Mouse (Mus musculus) lung, adult 2 months (tissue): ENCODE results near the gene Atl3. TPM values are rescaled to one million over a fixed set of nuclear protein-coding genes. Genes with fewer than 3 reads are reported as not detected.

Experiments used
- DNase-seq: peaks from one replicate; pipeline ENCODE4 v3.0.0; 2022
- H3K4me1 ChIP-seq: fragments of 200-500 bp; 2 replicates; pipeline ENCODE4 v1.6.1; 2011; ENCODE audit warnings: low read length; ENCODE audit not compliant: control insufficient read depth, insufficient read depth
- H3K4me3 ChIP-seq: fragments of 200-500 bp; replicated peaks from 2 replicates; pipeline ENCODE3; 2011; ENCODE audit warnings: low read depth, mild to moderate bottlenecking, control low read depth, low read length; ENCODE audit errors: extremely low read depth
- CTCF ChIP-seq: fragments of 200-500 bp; IDR thresholded peaks from 2 replicates; pipeline ENCODE4 v1.5.1; 2011; ENCODE audit warnings: mild to moderate bottlenecking, low read length, control low read depth; ENCODE audit not compliant: insufficient read depth
- POLR2A ChIP-seq: fragments of 200-500 bp; IDR thresholded peaks from 2 replicates; pipeline ENCODE4 v1.6.1; 2011; ENCODE audit warnings: low read depth, mild to moderate bottlenecking, control low read depth, low read length, borderline replicate concordance; ENCODE audit errors: extremely low read depth
- WGBS: fragments of 180-500 bp; shearing (Covaris S2); methylation state at CpG from one replicate; pipeline ENCODE4 v1.1.7; 2018; 5-methylcytosine and 5-hydroxymethylcytosine counted together
- polyA plus RNA-seq: library from polyadenylated mRNA; depleted of rRNA; stranded (reverse); fragments of >200 nt; gene quantifications from 2 replicates; pipeline ENCODE4 v1.2.3, GENCODE M21; 2012

Atl3 gene
- polyA plus RNA-seq, 1 experiment = 24.5 TPM

- TF ChIP-seq POLR2A (no peak), CTCF (no peak)
- no peak for DNase-seq
- no peak overlapping the region for H3K4me3 ChIP-seq
- peaks cover 6% of the 10 kb centered on the region for H3K4me1 ChIP-seq
- 53% methylated on average over 2 of the region's 2 CpGs for WGBS
Measured at GRCm38 (mm10) chr19:7498816-7499215, 5.0 kb downstream of the Atl3 start.

- TF ChIP-seq POLR2A = no peak
- TF ChIP-seq CTCF = no peak
- WGBS = 72% methylated on average over 1 of the region's 1 CpGs
- Histone ChIP-seq H3K4me1 (peaks cover 7% of the 10 kb centered on the region), H3K4me3 (no peak overlapping the region)
- DNase-seq = no peak
Measured at GRCm38 (mm10) chr19:7500701-7501100, 6.9 kb downstream of the Atl3 start.

- H3K4me1 ChIP-seq = peaks cover 8% of the 10 kb centered on the region
- TF ChIP-seq CTCF = no peak
- no peak for TF ChIP-seq POLR2A
- H3K4me3 ChIP-seq = no peak overlapping the region
- 65% methylated on average over 2 of the region's 2 CpGs for WGBS
- DNase-seq = no peak
Measured at GRCm38 (mm10) chr19:7502432-7502831, 8.6 kb downstream of the Atl3 start.

GRCm38 (mm10) chr19:7506321-7506720, 12.5 kb downstream of the Atl3 start:
- TF ChIP-seq CTCF (no peak), POLR2A (no peak)
- Histone ChIP-seq H3K4me1 (peaks cover 8% of the 10 kb centered on the region), H3K4me3 (no peak overlapping the region)
- no peak for DNase-seq
- 81% methylated on average over 1 of the region's 1 CpGs for WGBS

GRCm38 (mm10) chr19:7508026-7508425, 14.2 kb downstream of the Atl3 start:
- no peak for TF ChIP-seq CTCF
- no peak for TF ChIP-seq POLR2A
- Histone ChIP-seq H3K4me3 (no peak overlapping the region), H3K4me1 (peaks cover 6% of the 10 kb centered on the region)
- no peak for DNase-seq
- WGBS = 79% methylated on average over 4 of the region's 4 CpGs

- TF ChIP-seq POLR2A (no peak), CTCF (no peak)
- 59% methylated on average over 1 of the region's 1 CpGs for WGBS
- H3K4me1 ChIP-seq = no peaks in the 10 kb centered on the region
- DNase-seq = no peak
- H3K4me3 ChIP-seq = no peak overlapping the region
Measured at GRCm38 (mm10) chr19:7516437-7516836, 22.6 kb downstream of the Atl3 start.

GRCm38 (mm10) chr19:7521619-7522018, 27.8 kb downstream of the Atl3 start:
- 79% methylated on average over 3 of the region's 3 CpGs for WGBS
- no peak for DNase-seq
- Histone ChIP-seq H3K4me1 (no peaks in the 10 kb centered on the region), H3K4me3 (no peak overlapping the region)
- no peak for TF ChIP-seq POLR2A
- no peak for TF ChIP-seq CTCF

GRCm38 (mm10) chr19:7522856-7523255, 29.0 kb downstream of the Atl3 start:
- WGBS = 86% methylated on average over 2 of the region's 2 CpGs

GRCm38 (mm10) chr19:7523292-7523691, 29.5 kb downstream of the Atl3 start:
- no peak overlapping the region for H3K4me3 ChIP-seq
- WGBS = 100% methylated on average over 1 of the region's 1 CpGs
- no peak for DNase-seq
- no peaks in the 10 kb centered on the region for H3K4me1 ChIP-seq
- no peak for TF ChIP-seq POLR2A
- no peak for TF ChIP-seq CTCF

More at GRCm38 (mm10) chr19:7522856-7523255, 29.0 kb downstream of the Atl3 start:
- no peaks in the 10 kb centered on the region for H3K4me1 ChIP-seq
- TF ChIP-seq CTCF (no peak), POLR2A (no peak)
- H3K4me3 ChIP-seq = no peak overlapping the region
- DNase-seq = no peak

GRCm38 (mm10) chr19:7523781-7524180, 29.9 kb downstream of the Atl3 start:
- Histone ChIP-seq H3K4me3 (no peak overlapping the region), H3K4me1 (no peaks in the 10 kb centered on the region)
- TF ChIP-seq CTCF (no peak), POLR2A (no peak)
- no peak for DNase-seq
